Mouse (Mus musculus): ENCODE results near the gene Wdr90. TPM values are rescaled to one million over a fixed set of nuclear protein-coding genes. Genes with fewer than 3 reads are reported as not detected.

Wdr90 gene
- polyA plus RNA-seq, 1 experiment: 11.4 TPM

GRCm38 (mm10) chr17:25839455-25840235 lies 21.7 kb downstream of the Wdr90 start:
- H3K27ac ChIP-seq (ENCODE audit: insufficient read depth, low read length): no peak overlapping the region
- no peak overlapping the region for H3K4me3 ChIP-seq (ENCODE audit: insufficient read depth, low read length)
- H3K4me1 ChIP-seq (ENCODE audit: control insufficient read depth, insufficient read depth, low read length): peaks cover 17% of the 10 kb centered on the region
- TF ChIP-seq POLR2A (IDR thresholded peaks at IDR 0.05; ENCODE audit: low read depth, low read length) (no peak), CTCF (IDR thresholded peaks at IDR 0.05; ENCODE audit: borderline replicate concordance, insufficient read depth, low read length) (no peak)

GRCm38 (mm10) chr17:25838904-25839303 lies 22.4 kb downstream of the Wdr90 start:
- no peak overlapping the region for H3K27ac ChIP-seq (ENCODE audit: insufficient read depth, low read length)
- peaks cover 18% of the 10 kb centered on the region for H3K4me1 ChIP-seq (ENCODE audit: control insufficient read depth, insufficient read depth, low read length)
- TF ChIP-seq POLR2A (IDR thresholded peaks at IDR 0.05; ENCODE audit: low read depth, low read length): no peak
- no peak for TF ChIP-seq CTCF (IDR thresholded peaks at IDR 0.05; ENCODE audit: borderline replicate concordance, insufficient read depth, low read length)
- no peak overlapping the region for H3K4me3 ChIP-seq (ENCODE audit: insufficient read depth, low read length)

GRCm38 (mm10) chr17:25837533-25837932 lies 23.8 kb downstream of the Wdr90 start:
- no peak overlapping the region for H3K4me3 ChIP-seq (ENCODE audit: insufficient read depth, low read length)
- H3K27ac ChIP-seq (ENCODE audit: insufficient read depth, low read length): no peak overlapping the region
- TF ChIP-seq CTCF (IDR thresholded peaks at IDR 0.05; ENCODE audit: borderline replicate concordance, insufficient read depth, low read length): no peak
- TF ChIP-seq POLR2A (IDR thresholded peaks at IDR 0.05; ENCODE audit: low read depth, low read length): no peak
- peaks cover 12% of the 10 kb centered on the region for H3K4me1 ChIP-seq (ENCODE audit: control insufficient read depth, insufficient read depth, low read length)

- Histone ChIP-seq H3K4me3 (ENCODE audit: insufficient read depth, low read length) (0 out of 2 replicates have a peak within 1 kb of the TSS, but pooled peaks have one; percentile 3), H3K4me1 (ENCODE audit: control insufficient read depth, insufficient read depth, low read length) (peaks cover 12% of the 10 kb centered on the region), H3K27ac (ENCODE audit: insufficient read depth, low read length) (no peak within 1 kb of the TSS)
- no peak for TF ChIP-seq CTCF (IDR thresholded peaks at IDR 0.05; ENCODE audit: borderline replicate concordance, insufficient read depth, low read length)
- peak; percentile 63 for TF ChIP-seq POLR2A (IDR thresholded peaks at IDR 0.05; ENCODE audit: low read depth, low read length)
Observed at GRCm38 (mm10) chr17:25837076-25837410, 24.3 kb downstream of the Wdr90 start, which contains the start of gene Rhbdl1. TSS of gene Rhbdl1 (minus strand) at chr17:25837295.

- TF ChIP-seq POLR2A (IDR thresholded peaks at IDR 0.05; ENCODE audit: low read depth, low read length) (no peak; the same call in 1 of the 2 replicates), CTCF (IDR thresholded peaks at IDR 0.05; ENCODE audit: borderline replicate concordance, insufficient read depth, low read length) (no peak)
- Histone ChIP-seq H3K4me1 (ENCODE audit: control insufficient read depth, insufficient read depth, low read length) (peaks cover 12% of the 10 kb centered on the region), H3K4me3 (ENCODE audit: insufficient read depth, low read length) (0 out of 2 replicates have a peak overlapping the region, but pooled peaks have one; percentile 3), H3K27ac (ENCODE audit: insufficient read depth, low read length) (no peak overlapping the region)
Observed at GRCm38 (mm10) chr17:25836397-25837075, 24.8 kb downstream of the Wdr90 start.

- no peak overlapping the region for H3K4me3 ChIP-seq (ENCODE audit: insufficient read depth, low read length)
- peaks cover 14% of the 10 kb centered on the region for H3K4me1 ChIP-seq (ENCODE audit: control insufficient read depth, insufficient read depth, low read length)
- no peak overlapping the region for H3K27ac ChIP-seq (ENCODE audit: insufficient read depth, low read length)
- TF ChIP-seq POLR2A (IDR thresholded peaks at IDR 0.05; ENCODE audit: low read depth, low read length): no peak
- no peak for TF ChIP-seq CTCF (IDR thresholded peaks at IDR 0.05; ENCODE audit: borderline replicate concordance, insufficient read depth, low read length)
Observed at GRCm38 (mm10) chr17:25835816-25836215, 25.5 kb downstream of the Wdr90 start.

GRCm38 (mm10) chr17:25835301-25835700 lies 26.0 kb downstream of the Wdr90 start:
- H3K4me3 ChIP-seq (ENCODE audit: insufficient read depth, low read length): no peak overlapping the region
- TF ChIP-seq POLR2A (IDR thresholded peaks at IDR 0.05; ENCODE audit: low read depth, low read length) (peak; percentile 8), CTCF (IDR thresholded peaks at IDR 0.05; ENCODE audit: borderline replicate concordance, insufficient read depth, low read length) (no peak)
- peaks cover 14% of the 10 kb centered on the region for H3K4me1 ChIP-seq (ENCODE audit: control insufficient read depth, insufficient read depth, low read length)
- no peak overlapping the region for H3K27ac ChIP-seq (ENCODE audit: insufficient read depth, low read length)

- H3K4me1 ChIP-seq (ENCODE audit: control insufficient read depth, insufficient read depth, low read length): peaks cover 14% of the 10 kb centered on the region
- H3K4me3 ChIP-seq (ENCODE audit: insufficient read depth, low read length): peak overlapping the region; percentile 69; the same call in 1 of the 2 replicates
- TF ChIP-seq POLR2A (IDR thresholded peaks at IDR 0.05; ENCODE audit: low read depth, low read length) (0 out of 2 replicates have a peak, but pooled peaks have one; percentile 8), CTCF (IDR thresholded peaks at IDR 0.05; ENCODE audit: borderline replicate concordance, insufficient read depth, low read length) (no peak)
- H3K27ac ChIP-seq (ENCODE audit: insufficient read depth, low read length): no peak overlapping the region
Observed at GRCm38 (mm10) chr17:25834595-25835222, 26.6 kb downstream of the Wdr90 start.

DNA sequence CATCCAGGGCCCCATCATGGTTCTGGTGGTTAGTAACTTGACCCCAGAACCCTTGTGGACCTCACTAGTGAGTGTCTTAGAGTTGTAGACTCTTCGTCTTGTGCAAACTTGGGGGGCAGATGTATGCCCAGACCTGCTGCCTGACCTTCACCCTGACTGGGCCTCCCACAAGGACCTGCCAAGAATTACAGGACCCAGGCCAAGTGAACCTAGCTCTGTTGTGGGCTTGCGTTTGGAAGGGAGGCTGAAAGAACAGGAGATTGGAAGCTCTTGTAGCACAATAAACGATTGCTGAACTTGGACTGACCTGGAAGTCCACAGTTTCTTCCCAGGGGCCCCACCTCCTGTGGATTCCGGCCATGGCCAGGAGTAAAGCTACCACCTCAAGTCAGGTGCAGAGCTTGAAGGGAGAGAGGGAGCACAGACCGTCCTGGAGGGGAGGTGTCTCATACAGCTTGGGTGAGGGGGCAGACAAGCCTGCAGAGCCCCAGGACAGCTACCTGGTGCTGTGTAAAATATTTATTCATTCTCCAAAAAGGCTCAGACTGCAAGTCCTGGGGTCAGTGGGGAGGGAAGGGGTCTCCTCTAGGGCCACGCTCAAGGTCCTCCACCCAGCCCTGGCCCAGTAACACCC lies 27.2 kb downstream of the Wdr90 start:
- TF ChIP-seq POLR2A (IDR thresholded peaks at IDR 0.05; ENCODE audit: low read depth, low read length) (no peak), CTCF (IDR thresholded peaks at IDR 0.05; ENCODE audit: borderline replicate concordance, insufficient read depth, low read length) (no peak)
- Histone ChIP-seq H3K4me3 (ENCODE audit: insufficient read depth, low read length) (peak overlapping the region; percentile 69), H3K27ac (ENCODE audit: insufficient read depth, low read length) (peak overlapping the region; percentile 94; the same call in 1 of the 2 replicates), H3K4me1 (ENCODE audit: control insufficient read depth, insufficient read depth, low read length) (peaks cover 14% of the 10 kb centered on the region)

Measured in embryonic fibroblast, embryonic 13.5 days (primary cell).